Mouse (Mus musculus): ENCODE measurements at regions not wholly inside any gene's neighbourhood (a gene's known extent, or its start where the extent isn't known, plus 50 kb on each side); places are given as distances from the start of the nearest gene placed in this dataset.

GRCm38 (mm10) chr7:62179387-62179786 is 167.0 kb upstream of the Ndn start:
- no peaks in the 10 kb centered on the region for H3K36me3 ChIP-seq (ENCODE audit: insufficient read depth, low read length)
- no peak overlapping the region for H3K4me3 ChIP-seq (ENCODE audit: low read length)
- H3K9me3 ChIP-seq (ENCODE audit: low read length) = no peaks in the 10 kb centered on the region
- WGBS = 41% methylated on average over 2 of the region's 2 CpGs
- H3K9ac ChIP-seq (replicated peaks; ENCODE audit: low read length) = no peak overlapping the region
- H3K4me1 ChIP-seq (ENCODE audit: insufficient read depth, low read length) = no peaks in the 10 kb centered on the region
- H3K4me2 ChIP-seq (replicated peaks; ENCODE audit: low read depth, low read length) = no peak overlapping the region
- ATAC-seq (ENCODE audit: low FRiP score, low TSS enrichment) = no peak
- no peak overlapping the region for H3K27ac ChIP-seq (ENCODE audit: low read length)
- H3K27me3 ChIP-seq (ENCODE audit: insufficient read depth, low read length) = no peaks in the 10 kb centered on the region

- peak overlapping the region; percentile 37; the same call in 1 of the 2 replicates for H3K4me2 ChIP-seq (replicated peaks; ENCODE audit: low read depth, low read length)
- no peaks in the 10 kb centered on the region for H3K36me3 ChIP-seq (ENCODE audit: insufficient read depth, low read length)
- 0 out of 2 replicates have a peak overlapping the region, but pooled peaks have one; percentile 4 for H3K4me3 ChIP-seq (ENCODE audit: low read length)
- no peak for ATAC-seq (ENCODE audit: low FRiP score, low TSS enrichment)
- no peaks in the 10 kb centered on the region for H3K4me1 ChIP-seq (ENCODE audit: insufficient read depth, low read length)
- H3K27ac ChIP-seq (ENCODE audit: low read length) = no peak overlapping the region
- no peaks in the 10 kb centered on the region for H3K9me3 ChIP-seq (ENCODE audit: low read length)
- H3K27me3 ChIP-seq (ENCODE audit: insufficient read depth, low read length) = no peaks in the 10 kb centered on the region
- no peak overlapping the region for H3K9ac ChIP-seq (replicated peaks; ENCODE audit: low read length)
Measured at GRCm38 (mm10) chr7:62208529-62208928, 137.8 kb upstream of the Ndn start.

GRCm38 (mm10) chr7:62209117-62209700 is 137.2 kb upstream of the Ndn start:
- peak; percentile 81 for ATAC-seq (ENCODE audit: low FRiP score, low TSS enrichment)
- WGBS = 33% methylated on average over 12 of the region's 12 CpGs
- Histone ChIP-seq H3K4me2 (replicated peaks; ENCODE audit: low read depth, low read length) (peak overlapping the region; percentile 46), H3K9me3 (ENCODE audit: low read length) (no peaks in the 10 kb centered on the region), H3K27me3 (ENCODE audit: insufficient read depth, low read length) (no peaks in the 10 kb centered on the region), H3K9ac (replicated peaks; ENCODE audit: low read length) (0 out of 2 replicates have a peak overlapping the region, but pooled peaks have one; percentile 54), H3K36me3 (ENCODE audit: insufficient read depth, low read length) (no peaks in the 10 kb centered on the region), H3K4me1 (ENCODE audit: insufficient read depth, low read length) (no peaks in the 10 kb centered on the region), H3K27ac (ENCODE audit: low read length) (no peak overlapping the region), H3K4me3 (ENCODE audit: low read length) (peak overlapping the region; percentile 51)

DNA sequence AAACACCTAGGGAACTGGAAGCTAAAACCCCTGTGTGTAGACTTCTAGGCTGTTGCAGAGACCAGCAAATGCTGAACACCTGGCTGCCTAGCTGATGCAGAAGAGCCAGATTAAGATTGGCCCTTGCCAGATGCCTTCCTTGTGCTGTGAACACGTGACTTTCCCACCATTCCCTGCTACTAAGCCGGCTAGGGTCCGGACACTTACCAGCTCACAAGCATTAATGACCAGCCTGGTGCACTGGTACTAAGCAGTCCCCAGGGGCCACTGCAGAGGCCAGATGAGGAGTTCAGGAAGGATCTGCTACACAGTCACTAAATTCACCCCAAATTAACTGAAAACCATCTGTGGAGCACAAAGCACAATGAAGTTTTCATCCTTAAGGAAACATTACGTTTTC is 121.2 kb upstream of the Ndn start:
- WGBS = 32% methylated on average over 4 of the region's 4 CpGs
- no peaks in the 10 kb centered on the region for H3K36me3 ChIP-seq (ENCODE audit: insufficient read depth, low read length)
- no peak overlapping the region for H3K4me2 ChIP-seq (replicated peaks; ENCODE audit: low read depth, low read length)
- ATAC-seq (ENCODE audit: low FRiP score, low TSS enrichment) = no peak
- no peak overlapping the region for H3K9ac ChIP-seq (replicated peaks; ENCODE audit: low read length)
- no peak overlapping the region for H3K27ac ChIP-seq (ENCODE audit: low read length)
- peaks cover 2% of the 10 kb centered on the region for H3K9me3 ChIP-seq (ENCODE audit: low read length)
- no peaks in the 10 kb centered on the region for H3K4me1 ChIP-seq (ENCODE audit: insufficient read depth, low read length)
- H3K4me3 ChIP-seq (ENCODE audit: low read length) = no peak overlapping the region
- no peaks in the 10 kb centered on the region for H3K27me3 ChIP-seq (ENCODE audit: insufficient read depth, low read length)

- H3K4me1 ChIP-seq (ENCODE audit: insufficient read depth, low read length) = 0 out of 2 replicates have a peak, but pooled peaks cover 5% of the 10 kb centered on the region
- no peak for ATAC-seq (ENCODE audit: low FRiP score, low TSS enrichment)
- H3K27me3 ChIP-seq (ENCODE audit: insufficient read depth, low read length) = no peaks in the 10 kb centered on the region
- no peak overlapping the region for H3K27ac ChIP-seq (ENCODE audit: low read length)
- no peak overlapping the region for H3K4me2 ChIP-seq (replicated peaks; ENCODE audit: low read depth, low read length)
- no peak overlapping the region for H3K4me3 ChIP-seq (ENCODE audit: low read length)
- WGBS = 3% methylated on average over 1 of the region's 1 CpGs
- no peak overlapping the region for H3K9ac ChIP-seq (replicated peaks; ENCODE audit: low read length)
- no peaks in the 10 kb centered on the region for H3K36me3 ChIP-seq (ENCODE audit: insufficient read depth, low read length)
- 0 out of 2 replicates have a peak, but pooled peaks cover 2% of the 10 kb centered on the region for H3K9me3 ChIP-seq (ENCODE audit: low read length)
Measured at GRCm38 (mm10) chr7:62227727-62228126, 118.6 kb upstream of the Ndn start.

DNA sequence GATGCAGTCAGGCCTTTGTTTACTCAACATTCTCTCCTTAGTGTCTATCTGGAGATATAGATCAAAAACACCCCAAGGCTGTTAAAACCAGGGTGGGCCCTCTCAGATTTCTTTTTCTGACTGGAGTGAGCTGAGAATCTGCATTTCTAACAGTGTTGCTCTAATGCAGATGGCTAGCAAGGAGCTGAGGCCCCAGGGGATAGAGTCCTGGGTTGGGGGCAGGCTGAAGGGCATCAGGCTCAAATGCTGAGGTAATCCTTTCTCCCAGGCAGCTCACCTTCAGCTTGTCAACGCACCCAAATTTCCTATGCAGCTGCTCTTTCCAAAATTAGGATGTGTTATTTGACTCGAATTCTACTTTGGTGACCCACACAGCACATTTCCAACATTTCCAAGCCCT is 115.7 kb upstream of the Ndn start:
- H3K27ac ChIP-seq (ENCODE audit: low read length) = no peak overlapping the region

DNA sequence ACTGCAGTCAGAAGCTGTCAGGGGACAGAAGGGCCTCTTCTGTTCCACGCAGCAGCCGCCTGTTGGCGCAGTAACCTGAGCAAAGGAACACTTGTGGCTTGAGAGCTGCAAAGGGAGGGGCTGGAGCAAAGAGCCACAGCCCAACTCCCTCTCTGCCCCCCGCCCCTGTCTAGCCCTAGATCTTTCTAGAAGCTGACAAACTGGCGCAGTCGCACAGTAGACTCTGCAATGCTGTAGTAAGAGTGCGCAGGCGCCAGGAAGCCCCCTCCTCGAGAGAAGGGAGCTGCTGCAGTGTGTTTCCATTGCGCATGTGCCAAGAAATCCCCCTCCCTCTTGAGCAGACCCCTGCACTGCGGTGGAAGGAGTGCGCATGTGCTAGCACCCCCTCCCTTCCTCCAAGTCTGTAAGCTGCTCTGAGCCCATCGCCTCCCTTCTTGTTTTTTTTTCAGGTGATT is 115.2 kb upstream of the Ndn start:
- H3K36me3 ChIP-seq (ENCODE audit: insufficient read depth, low read length) = no peaks in the 10 kb centered on the region
- 0 out of 2 replicates have a peak, but pooled peaks cover 2% of the 10 kb centered on the region for H3K9me3 ChIP-seq (ENCODE audit: low read length)
- ATAC-seq (ENCODE audit: low FRiP score, low TSS enrichment) = peak; percentile 95
- peak overlapping the region; percentile 38 for H3K4me2 ChIP-seq (replicated peaks; ENCODE audit: low read depth, low read length)
- WGBS = 23% methylated on average over 13 of the region's 13 CpGs
- H3K27ac ChIP-seq (ENCODE audit: low read length) = no peak overlapping the region
- H3K9ac ChIP-seq (replicated peaks; ENCODE audit: low read length) = no peak overlapping the region
- H3K4me1 ChIP-seq (ENCODE audit: insufficient read depth, low read length) = 0 out of 2 replicates have a peak, but pooled peaks cover 5% of the 10 kb centered on the region
- H3K27me3 ChIP-seq (ENCODE audit: insufficient read depth, low read length) = no peaks in the 10 kb centered on the region
- H3K4me3 ChIP-seq (ENCODE audit: low read length) = peak overlapping the region; percentile 3; the same call in 1 of the 2 replicates

More for the DNA sequence above, 115.7 kb upstream of the Ndn start:
- peak; percentile 29; the same call in 1 of the 2 replicates for ATAC-seq (ENCODE audit: low FRiP score, low TSS enrichment)
- 0 out of 2 replicates have a peak, but pooled peaks cover 2% of the 10 kb centered on the region for H3K9me3 ChIP-seq (ENCODE audit: low read length)
- no peaks in the 10 kb centered on the region for H3K36me3 ChIP-seq (ENCODE audit: insufficient read depth, low read length)
- peak overlapping the region; percentile 38 for H3K4me2 ChIP-seq (replicated peaks; ENCODE audit: low read depth, low read length)
- no peak overlapping the region for H3K9ac ChIP-seq (replicated peaks; ENCODE audit: low read length)
- 11% methylated on average over 2 of the region's 2 CpGs for WGBS
- H3K27me3 ChIP-seq (ENCODE audit: insufficient read depth, low read length) = no peaks in the 10 kb centered on the region
- H3K4me1 ChIP-seq (ENCODE audit: insufficient read depth, low read length) = 0 out of 2 replicates have a peak, but pooled peaks cover 5% of the 10 kb centered on the region
- H3K4me3 ChIP-seq (ENCODE audit: low read length) = peak overlapping the region; percentile 3; the same call in 1 of the 2 replicates

DNA sequence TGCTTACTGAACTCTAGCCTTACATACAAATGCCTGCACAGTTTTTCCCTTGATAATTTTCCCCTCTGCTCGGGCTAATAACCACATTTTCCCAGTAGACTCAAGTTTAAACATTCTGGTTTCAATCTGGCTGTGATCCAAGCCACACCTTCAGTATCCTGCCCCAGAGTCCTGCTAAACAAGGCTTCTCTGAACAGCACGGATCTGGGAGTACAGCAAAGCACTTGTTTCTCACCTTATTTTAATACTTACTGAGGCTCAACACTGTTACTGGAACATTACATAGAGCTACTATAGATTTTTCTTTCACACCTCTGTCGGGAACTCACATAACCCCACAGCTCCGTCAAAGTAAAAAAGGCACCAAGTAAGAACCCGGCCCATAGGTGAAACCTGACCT is 114.3 kb upstream of the Ndn start:
- no peak overlapping the region for H3K4me2 ChIP-seq (replicated peaks; ENCODE audit: low read depth, low read length)

GRCm38 (mm10) chr7:62234037-62234436 is 112.3 kb upstream of the Ndn start:
- Histone ChIP-seq H3K4me1 (ENCODE audit: insufficient read depth, low read length) (0 out of 2 replicates have a peak, but pooled peaks cover 5% of the 10 kb centered on the region), H3K9me3 (ENCODE audit: low read length) (0 out of 2 replicates have a peak, but pooled peaks cover 2% of the 10 kb centered on the region), H3K27ac (ENCODE audit: low read length) (no peak overlapping the region), H3K9ac (replicated peaks; ENCODE audit: low read length) (no peak overlapping the region), H3K27me3 (ENCODE audit: insufficient read depth, low read length) (no peaks in the 10 kb centered on the region), H3K4me3 (ENCODE audit: low read length) (no peak overlapping the region), H3K4me2 (replicated peaks; ENCODE audit: low read depth, low read length) (no peak overlapping the region), H3K36me3 (ENCODE audit: insufficient read depth, low read length) (no peaks in the 10 kb centered on the region)
- WGBS = 67% methylated on average over 6 of the region's 6 CpGs
- no peak for ATAC-seq (ENCODE audit: low FRiP score, low TSS enrichment)

More for the DNA sequence above, 114.3 kb upstream of the Ndn start:
- no peak overlapping the region for H3K9ac ChIP-seq (replicated peaks; ENCODE audit: low read length)
- H3K36me3 ChIP-seq (ENCODE audit: insufficient read depth, low read length) = no peaks in the 10 kb centered on the region
- no peak overlapping the region for H3K4me3 ChIP-seq (ENCODE audit: low read length)
- H3K27ac ChIP-seq (ENCODE audit: low read length) = no peak overlapping the region
- 0 out of 2 replicates have a peak, but pooled peaks cover 2% of the 10 kb centered on the region for H3K9me3 ChIP-seq (ENCODE audit: low read length)
- WGBS = 45% methylated on average over 5 of the region's 5 CpGs
- 0 out of 2 replicates have a peak, but pooled peaks cover 5% of the 10 kb centered on the region for H3K4me1 ChIP-seq (ENCODE audit: insufficient read depth, low read length)
- no peak for ATAC-seq (ENCODE audit: low FRiP score, low TSS enrichment)
- H3K27me3 ChIP-seq (ENCODE audit: insufficient read depth, low read length) = no peaks in the 10 kb centered on the region

GRCm38 (mm10) chr7:62235766-62236165 is 110.6 kb upstream of the Ndn start:
- Histone ChIP-seq H3K9ac (replicated peaks; ENCODE audit: low read length) (no peak overlapping the region), H3K27me3 (ENCODE audit: insufficient read depth, low read length) (no peaks in the 10 kb centered on the region)
- WGBS = 68% methylated on average over 1 of the region's 1 CpGs

More at GRCm38 (mm10) chr7:62235766-62236165, 110.6 kb upstream of the Ndn start:
- 0 out of 2 replicates have a peak, but pooled peaks cover under 1% of the 10 kb centered on the region for H3K4me1 ChIP-seq (ENCODE audit: insufficient read depth, low read length)
- no peaks in the 10 kb centered on the region for H3K9me3 ChIP-seq (ENCODE audit: low read length)
- no peak overlapping the region for H3K27ac ChIP-seq (ENCODE audit: low read length)
- no peaks in the 10 kb centered on the region for H3K36me3 ChIP-seq (ENCODE audit: insufficient read depth, low read length)
- H3K4me3 ChIP-seq (ENCODE audit: low read length) = no peak overlapping the region
- H3K4me2 ChIP-seq (replicated peaks; ENCODE audit: low read depth, low read length) = no peak overlapping the region
- ATAC-seq (ENCODE audit: low FRiP score, low TSS enrichment) = no peak
